Mouse (Mus musculus): ENCODE measurements at regions not wholly inside any gene's neighbourhood (a gene's known extent, or its start where the extent isn't known, plus 50 kb on each side); places are given as distances from the start of the nearest gene placed in this dataset.

GRCm38 (mm10) chr5:106164190-106164589, 287.8 kb downstream of the Zfp326 start:
- no peak overlapping the region for H3K27ac ChIP-seq (ENCODE audit: low read depth)
- H3K9me3 ChIP-seq (ENCODE audit: low read depth, low read length) = no peaks in the 10 kb centered on the region
- no peaks in the 10 kb centered on the region for H3K27me3 ChIP-seq (ENCODE audit: insufficient read depth, low read length)
- no peak overlapping the region for H3K4me3 ChIP-seq (ENCODE audit: low read depth, low read length)
- DNase-seq (peak; percentile 40), ATAC-seq (ENCODE audit: insufficient read depth) (peak; percentile 44)
- H3K4me2 ChIP-seq = no peak overlapping the region
- no peak overlapping the region for H3K9ac ChIP-seq
- no peak for TF ChIP-seq CTCF (IDR thresholded peaks at IDR 0.05; ENCODE audit: low read depth)
- H3K4me1 ChIP-seq (ENCODE audit: insufficient read depth) = no peaks in the 10 kb centered on the region
- no peaks in the 10 kb centered on the region for H3K36me3 ChIP-seq (ENCODE audit: insufficient read depth)
- WGBS = 49% methylated on average over 8 of the region's 8 CpGs

- 50% methylated on average over 12 of the region's 12 CpGs for WGBS
- DNase-seq (peak; percentile 30), ATAC-seq (ENCODE audit: insufficient read depth) (no peak)
Observed at GRCm38 (mm10) chr5:106162981-106163653, 286.8 kb downstream of the Zfp326 start.

GRCm38 (mm10) chr5:106139109-106139508, 262.7 kb downstream of the Zfp326 start:
- no peaks in the 10 kb centered on the region for H3K9me3 ChIP-seq (ENCODE audit: low read depth, low read length)
- TF ChIP-seq CTCF (IDR thresholded peaks at IDR 0.05; ENCODE audit: low read depth) = no peak
- no peaks in the 10 kb centered on the region for H3K36me3 ChIP-seq (ENCODE audit: insufficient read depth)
- H3K4me3 ChIP-seq (ENCODE audit: low read depth, low read length) = no peak overlapping the region
- no peaks in the 10 kb centered on the region for H3K4me1 ChIP-seq (ENCODE audit: insufficient read depth)
- no peaks in the 10 kb centered on the region for H3K27me3 ChIP-seq (ENCODE audit: insufficient read depth, low read length)
- DNase-seq = peak; percentile 37
- H3K4me2 ChIP-seq = no peak overlapping the region
- peak; percentile 68 for ATAC-seq (ENCODE audit: insufficient read depth)
- H3K9ac ChIP-seq = no peak overlapping the region
- no peak overlapping the region; the same call in 1 of the 2 replicates for H3K27ac ChIP-seq (ENCODE audit: low read depth)

More at GRCm38 (mm10) chr5:106162981-106163653, 286.8 kb downstream of the Zfp326 start:
- H3K36me3 ChIP-seq (ENCODE audit: insufficient read depth) = no peaks in the 10 kb centered on the region
- H3K27ac ChIP-seq (ENCODE audit: low read depth) = no peak overlapping the region
- H3K9ac ChIP-seq = no peak overlapping the region
- no peak overlapping the region for H3K4me3 ChIP-seq (ENCODE audit: low read depth, low read length)
- TF ChIP-seq CTCF (IDR thresholded peaks at IDR 0.05; ENCODE audit: low read depth) = no peak
- no peaks in the 10 kb centered on the region for H3K27me3 ChIP-seq (ENCODE audit: insufficient read depth, low read length)
- H3K9me3 ChIP-seq (ENCODE audit: low read depth, low read length) = no peaks in the 10 kb centered on the region
- H3K4me1 ChIP-seq (ENCODE audit: insufficient read depth) = no peaks in the 10 kb centered on the region
- no peak overlapping the region for H3K4me2 ChIP-seq

DNA sequence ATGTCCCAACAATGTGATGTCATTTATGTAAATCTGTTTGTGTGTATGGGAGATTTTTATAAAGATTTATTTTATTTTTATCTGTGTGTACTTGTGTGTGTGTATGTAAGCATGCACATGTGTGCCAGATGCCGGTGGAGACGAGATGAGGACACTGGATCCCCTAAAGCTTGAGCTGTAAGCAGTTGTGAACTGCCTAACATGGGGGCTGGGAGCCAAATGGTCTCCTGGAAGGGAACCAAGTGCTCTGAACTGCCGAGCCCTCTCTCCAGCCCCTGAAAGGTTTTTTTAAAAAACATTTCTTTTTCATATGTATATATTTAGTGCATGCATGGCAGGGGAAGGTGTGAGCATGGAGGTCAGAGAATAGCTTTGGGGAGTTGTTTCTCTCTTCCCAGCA, 246.6 kb downstream of the Zfp326 start:
- DNase-seq = peak; percentile 73
- 36% methylated on average over 3 of the region's 3 CpGs for WGBS
- TF ChIP-seq CTCF (IDR thresholded peaks at IDR 0.05; ENCODE audit: low read depth) = no peak

DNA sequence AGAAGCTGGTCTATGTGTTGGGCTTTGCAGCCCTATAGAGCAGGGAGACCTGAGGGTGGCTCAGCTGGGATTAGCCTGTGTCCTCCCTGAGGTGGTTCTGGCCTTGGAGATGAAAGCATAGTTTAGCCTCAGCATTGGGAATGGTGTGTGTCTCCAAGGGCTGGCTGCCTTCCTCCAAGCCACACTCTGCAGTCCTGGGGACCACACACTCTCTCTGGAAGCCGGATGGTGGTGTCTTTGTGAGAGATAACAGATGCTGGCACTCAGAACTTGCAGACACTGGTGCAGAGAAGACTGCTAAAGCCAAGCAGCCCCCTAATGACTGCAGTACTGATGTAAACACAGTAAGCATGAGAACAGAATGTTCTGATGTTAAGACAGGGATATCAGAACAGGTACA, 243.2 kb downstream of the Zfp326 start:
- Histone ChIP-seq H3K9ac (no peak overlapping the region), H3K27ac (ENCODE audit: low read depth) (no peak overlapping the region), H3K4me2 (no peak overlapping the region)

More for the DNA sequence above, 246.6 kb downstream of the Zfp326 start:
- Histone ChIP-seq H3K36me3 (ENCODE audit: insufficient read depth) (no peaks in the 10 kb centered on the region), H3K27me3 (ENCODE audit: insufficient read depth, low read length) (no peaks in the 10 kb centered on the region), H3K27ac (ENCODE audit: low read depth) (no peak overlapping the region), H3K4me2 (no peak overlapping the region), H3K9me3 (ENCODE audit: low read depth, low read length) (no peaks in the 10 kb centered on the region), H3K9ac (no peak overlapping the region), H3K4me3 (ENCODE audit: low read depth, low read length) (no peak overlapping the region), H3K4me1 (ENCODE audit: insufficient read depth) (no peaks in the 10 kb centered on the region)
- ATAC-seq (ENCODE audit: insufficient read depth) = peak; percentile 76

GRCm38 (mm10) chr5:106113186-106113585, 236.8 kb downstream of the Zfp326 start:
- Histone ChIP-seq H3K4me1 (ENCODE audit: insufficient read depth) (0 out of 2 replicates have a peak, but pooled peaks cover 2% of the 10 kb centered on the region), H3K27ac (ENCODE audit: low read depth) (no peak overlapping the region), H3K9ac (no peak overlapping the region), H3K36me3 (ENCODE audit: insufficient read depth) (no peaks in the 10 kb centered on the region), H3K4me2 (no peak overlapping the region), H3K9me3 (ENCODE audit: low read depth, low read length) (no peaks in the 10 kb centered on the region), H3K4me3 (ENCODE audit: low read depth, low read length) (no peak overlapping the region), H3K27me3 (ENCODE audit: insufficient read depth, low read length) (no peaks in the 10 kb centered on the region)
- DNase-seq (no peak), ATAC-seq (ENCODE audit: insufficient read depth) (no peak)
- no peak for TF ChIP-seq CTCF (IDR thresholded peaks at IDR 0.05; ENCODE audit: low read depth)
- 47% methylated on average over 3 of the region's 3 CpGs for WGBS

More for the DNA sequence above, 243.2 kb downstream of the Zfp326 start:
- no peaks in the 10 kb centered on the region for H3K27me3 ChIP-seq (ENCODE audit: insufficient read depth, low read length)
- no peaks in the 10 kb centered on the region for H3K4me1 ChIP-seq (ENCODE audit: insufficient read depth)
- no peak overlapping the region for H3K4me3 ChIP-seq (ENCODE audit: low read depth, low read length)
- no peaks in the 10 kb centered on the region for H3K36me3 ChIP-seq (ENCODE audit: insufficient read depth)
- DNase-seq (peak; percentile 63), ATAC-seq (ENCODE audit: insufficient read depth) (peak; percentile 80; the same call in 1 of the 2 replicates)
- no peaks in the 10 kb centered on the region for H3K9me3 ChIP-seq (ENCODE audit: low read depth, low read length)
- no peak for TF ChIP-seq CTCF (IDR thresholded peaks at IDR 0.05; ENCODE audit: low read depth)
- 17% methylated on average over 1 of the region's 1 CpGs for WGBS

DNA sequence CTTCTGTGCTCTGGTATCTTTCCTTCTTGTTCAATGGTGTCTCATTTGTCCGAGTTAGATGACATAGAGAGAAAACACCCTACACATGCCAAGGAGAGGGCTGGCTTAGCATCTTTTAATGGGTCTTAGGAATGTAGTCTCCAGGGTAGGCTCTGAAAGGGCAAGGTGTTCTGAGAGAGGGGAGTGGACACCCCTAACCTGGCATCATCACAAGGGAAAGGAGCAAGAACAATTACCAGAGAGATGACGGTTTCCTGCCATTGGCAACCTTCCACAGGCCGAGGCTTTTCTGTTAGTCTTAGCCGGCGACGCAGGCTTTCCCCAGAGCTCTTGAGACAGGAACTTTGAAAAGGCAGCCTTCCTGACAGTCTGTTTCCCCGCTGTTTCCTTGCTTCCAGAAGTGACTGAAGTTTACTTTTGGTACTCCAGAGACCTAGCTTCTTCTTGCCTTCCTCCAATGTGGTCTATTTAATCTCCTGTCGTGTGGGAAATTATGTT, 232.2 kb downstream of the Zfp326 start:
- Histone ChIP-seq H3K27ac (ENCODE audit: low read depth) (no peak overlapping the region), H3K9ac (no peak overlapping the region), H3K9me3 (ENCODE audit: low read depth, low read length) (no peaks in the 10 kb centered on the region), H3K4me3 (ENCODE audit: low read depth, low read length) (no peak overlapping the region), H3K27me3 (ENCODE audit: insufficient read depth, low read length) (no peaks in the 10 kb centered on the region), H3K4me2 (no peak overlapping the region), H3K36me3 (ENCODE audit: insufficient read depth) (no peaks in the 10 kb centered on the region), H3K4me1 (ENCODE audit: insufficient read depth) (0 out of 2 replicates have a peak, but pooled peaks cover 2% of the 10 kb centered on the region)
- ATAC-seq (ENCODE audit: insufficient read depth) = peak; percentile 21; the same call in 1 of the 2 replicates
- peak; percentile 75 for DNase-seq
- TF ChIP-seq CTCF (IDR thresholded peaks at IDR 0.05; ENCODE audit: low read depth) = no peak
- WGBS = 19% methylated on average over 8 of the region's 8 CpGs

Measured in lung, embryonic 14.5 days (tissue).